Comparison of ENCODE assay signal across 26 mouse cellular contexts in genomic region chr15:83689946-83690345, GRCm38 (mm10). TPM values are rescaled to one million over a fixed set of nuclear protein-coding genes. Genes with fewer than 3 reads are reported as not detected.
DNase-seq lines count a peak whose midpoint lies in the region; ATAC-seq and TF ChIP-seq lines count a peak whose summit lies in the region.
"Had no signal": no experiment of that assay in that cellular context is flagged by ENCODE, and none has a peak within 500 bp of the region (broad histone marks: within the 10 kb centered on the region; RNA-seq: fewer than 3 reads in every experiment).

No protein-coding gene starts in this region.

- DNase-seq in lung, adult 18-20 months: no peak
- DNase-seq in lung, postnatal 0 days (ENCODE audit: low spot score): peak; percentile 23
- peak; percentile 17 for DNase-seq in lung, postnatal 25 days (ENCODE audit: low spot score)
- no peak for DNase-seq in heart, embryonic 10.5 days (ENCODE audit: low spot score)
- DNase-seq in kidney, postnatal 14 days: no peak
- DNase-seq in cerebellum, adult 9-10 months: no peak
- DNase-seq: adrenal gland, adult 8-10 months; adrenal gland, postnatal 25 days; cerebellum, adult 11-12 months; cerebellum, adult 8-10 months; cerebellum, postnatal 14 days; gastrocnemius, postnatal 10 days; gastrocnemius, postnatal 36 days; heart, adult 2 months had no signal

- no peak for TF ChIP-seq EP300 in lung, postnatal 0 days (IDR thresholded peaks at IDR 0.05)

- H3K4me3 ChIP-seq in lung, embryonic 15.5 days: no peak overlapping the region
- no peak overlapping the region for H3K4me3 ChIP-seq in lung, postnatal 0 days (ENCODE audit: low read depth, low read length)
- no peak overlapping the region for H3K4me3 ChIP-seq in small intestine, adult 2 months (ENCODE audit: low read depth, low read length)
- H3K4me3 ChIP-seq in heart, embryonic 10.5 days: no peak overlapping the region
- H3K4me3 ChIP-seq: embryonic facial prominence, embryonic 12.5 days; embryonic facial prominence, embryonic 15.5 days; forebrain, embryonic 13.5 days; heart, adult 2 months; hindbrain, embryonic 12.5 days; hindbrain, embryonic 15.5 days had no signal

- H3K4me1 ChIP-seq in lung, embryonic 15.5 days: peaks cover 31% of the 10 kb centered on the region
- H3K4me1 ChIP-seq in lung, postnatal 0 days (ENCODE audit: insufficient read depth, low read depth, low read length): no peaks in the 10 kb centered on the region
- H3K4me1 ChIP-seq in small intestine, adult 2 months (ENCODE audit: control insufficient read depth, insufficient read depth, insufficient read length, low read length): peaks cover 5% of the 10 kb centered on the region; the same call in 1 of the 2 replicates
- H3K4me1 ChIP-seq in heart, embryonic 10.5 days: peaks cover 42% of the 10 kb centered on the region
- H3K4me1 ChIP-seq: hindbrain, embryonic 15.5 days had no signal

- H3K27ac ChIP-seq in lung, embryonic 15.5 days: 0 out of 2 replicates have a peak overlapping the region, but pooled peaks have one; percentile 41
- no peak overlapping the region for H3K27ac ChIP-seq in lung, postnatal 0 days (ENCODE audit: low read length)
- H3K27ac ChIP-seq in small intestine, adult 2 months (ENCODE audit: insufficient read depth, low read depth, low read length): peak overlapping the region; percentile 42
- no peak overlapping the region for H3K27ac ChIP-seq in heart, embryonic 10.5 days
- H3K27ac ChIP-seq: embryonic facial prominence, embryonic 12.5 days; embryonic facial prominence, embryonic 15.5 days; forebrain, embryonic 13.5 days; heart, adult 2 months; hindbrain, embryonic 12.5 days; hindbrain, embryonic 15.5 days had no signal

- H3K9ac ChIP-seq in lung, embryonic 15.5 days: no peak overlapping the region
- no peak overlapping the region for H3K9ac ChIP-seq in lung, postnatal 0 days (replicated peaks; ENCODE audit: low read depth)
- H3K9ac ChIP-seq: embryonic facial prominence, embryonic 12.5 days; embryonic facial prominence, embryonic 15.5 days; forebrain, embryonic 13.5 days; hindbrain, embryonic 12.5 days; hindbrain, embryonic 15.5 days had no signal

- no peaks in the 10 kb centered on the region for H3K27me3 ChIP-seq in lung, embryonic 15.5 days
- no peaks in the 10 kb centered on the region for H3K27me3 ChIP-seq in lung, postnatal 0 days (replicated peaks; ENCODE audit: insufficient read depth, low read length)
- H3K27me3 ChIP-seq in small intestine, adult 2 months (ENCODE audit: control insufficient read depth, insufficient read depth, low read length): no peaks in the 10 kb centered on the region
- peaks cover 17% of the 10 kb centered on the region for H3K27me3 ChIP-seq in heart, embryonic 10.5 days (ENCODE audit: insufficient read depth, poor library complexity, severe bottlenecking)
- H3K27me3 ChIP-seq: embryonic facial prominence, embryonic 15.5 days; forebrain, embryonic 13.5 days; hindbrain, embryonic 15.5 days had no signal

- TF ChIP-seq POLR2A in small intestine, adult 2 months (IDR thresholded peaks at IDR 0.05; ENCODE audit: low read depth, low read length): no peak

- 43% methylated on average over 12 of the region's 12 CpGs for WGBS in lung, embryonic 15.5 days
- 45% methylated on average over 12 of the region's 12 CpGs for WGBS in lung, postnatal 0 days
- 66% methylated on average over 12 of the region's 12 CpGs for WGBS in small intestine, adult 2 months
- WGBS in heart, embryonic 10.5 days: 81% methylated on average over 12 of the region's 12 CpGs

- no peak for ATAC-seq in lung, embryonic 15.5 days (ENCODE audit: borderline replicate concordance, extremely low read depth, low FRiP score, low TSS enrichment)
- ATAC-seq in lung, postnatal 0 days: peak; percentile 37
- ATAC-seq: activated CD4-positive, CD25-positive, alpha-beta regulatory T cell, adult 4 months; CD4-positive, CD25-positive, alpha-beta regulatory T cell, adult 4 months; forebrain, embryonic 16.5 days had no signal

- no peaks in the 10 kb centered on the region for H3K36me3 ChIP-seq in lung, embryonic 15.5 days
- H3K36me3 ChIP-seq in lung, postnatal 0 days (ENCODE audit: insufficient read depth, low read length): no peaks in the 10 kb centered on the region
- H3K36me3 ChIP-seq in small intestine, adult 2 months (ENCODE audit: control insufficient read depth, insufficient read depth, low read length): no peaks in the 10 kb centered on the region
- peaks cover 12% of the 10 kb centered on the region; the same call in 1 of the 2 replicates for H3K36me3 ChIP-seq in heart, embryonic 10.5 days
- H3K36me3 ChIP-seq: embryonic facial prominence, embryonic 15.5 days; hindbrain, embryonic 12.5 days; hindbrain, embryonic 15.5 days had no signal

- no peak for TF ChIP-seq CTCF in lung, postnatal 0 days (IDR thresholded peaks at IDR 0.05)
- no peak for TF ChIP-seq CTCF in small intestine, adult 2 months (IDR thresholded peaks at IDR 0.05; ENCODE audit: extremely low read depth, insufficient read length, insufficient replicate concordance, low read depth, low read length)

- H3K4me2 ChIP-seq in lung, embryonic 15.5 days: no peak overlapping the region
- no peak overlapping the region for H3K4me2 ChIP-seq in lung, postnatal 0 days (replicated peaks; ENCODE audit: low read depth, low read length)
- H3K4me2 ChIP-seq: embryonic facial prominence, embryonic 12.5 days; embryonic facial prominence, embryonic 15.5 days; forebrain, embryonic 13.5 days; heart, embryonic 11.5 days; hindbrain, embryonic 12.5 days; hindbrain, embryonic 15.5 days had no signal

- no peaks in the 10 kb centered on the region for H3K9me3 ChIP-seq in lung, embryonic 15.5 days
- H3K9me3 ChIP-seq in lung, postnatal 0 days (ENCODE audit: low read length): no peaks in the 10 kb centered on the region
- no peaks in the 10 kb centered on the region for H3K9me3 ChIP-seq in heart, embryonic 10.5 days
- H3K9me3 ChIP-seq: embryonic facial prominence, embryonic 12.5 days; embryonic facial prominence, embryonic 15.5 days; forebrain, embryonic 13.5 days; hindbrain, embryonic 12.5 days; hindbrain, embryonic 15.5 days had no signal

RNA-seq across cellular contexts. Expression of gene Scube1, which starts 34.9 kb away (rescaled TPM):
- polyA plus RNA-seq in lung, embryonic 15.5 days (2015; fragmentation: Nextera tagmentation; extraction: Ambion mirVana): 4.2 and 4.6 TPM in 2 replicates
- 1.6 and 1.9 TPM in 2 replicates for polyA plus RNA-seq in lung, postnatal 0 days (2015; fragmentation: Nextera tagmentation; extraction: Ambion mirVana)
- polyA plus RNA-seq in small intestine, adult 2 months (2012; rRNA removed): 10.5 and 19.3 TPM in 2 replicates
- 13.5 and 20.4 TPM in 2 replicates for polyA plus RNA-seq in heart, embryonic 10.5 days (2016; fragmentation: Nextera tagmentation; extraction: Ambion mirVana)
- polyA plus RNA-seq: activated CD4-positive, CD25-positive, alpha-beta regulatory T cell, adult 4 months; C2C12; CD4-positive, CD25-positive, alpha-beta regulatory T cell, adult 4 months had no signal

Comparison
In these comparisons a context has a peak if more than half of its experiments do, and no peak if none do; other contexts are left out.
1. H3K27ac ChIP-seq: peak in lung, embryonic 15.5 days (single experiment) and small intestine, adult 2 months (single experiment); none in lung, postnatal 0 days (single experiment) and heart, embryonic 10.5 days (single experiment).
2. DNase-seq: peak in lung, postnatal 0 days (single experiment) and lung, postnatal 25 days (single experiment); none in lung, adult 18-20 months (0 of 2), heart, embryonic 10.5 days (single experiment), kidney, postnatal 14 days (single experiment) and cerebellum, adult 9-10 months (single experiment).